Mouse (Mus musculus): ENCODE measurements at regions not wholly inside any gene's neighbourhood (a gene's known extent, or its start where the extent isn't known, plus 50 kb on each side); places are given as distances from the start of the nearest gene placed in this dataset.

DNA sequence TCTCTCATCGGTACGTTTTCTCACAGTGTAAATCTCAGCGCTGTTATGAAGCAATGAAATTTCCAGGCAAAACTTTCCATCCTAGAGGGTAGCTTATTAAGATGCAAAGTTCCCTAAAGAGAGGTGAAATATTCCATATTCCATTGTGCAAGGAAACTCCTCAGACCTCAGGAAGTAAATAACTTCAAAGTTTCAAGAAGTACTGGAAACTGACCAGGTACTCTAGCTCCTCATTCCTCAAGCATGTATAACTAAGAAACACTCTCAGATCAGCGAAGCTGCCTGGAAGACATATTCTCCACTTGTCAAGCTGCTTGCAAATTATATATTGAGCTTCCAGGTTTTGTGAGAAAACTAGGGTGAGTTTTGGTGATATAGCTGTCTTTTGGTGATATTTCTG lies 279.8 kb upstream of the Mad2l1 start:
- no peaks in the 10 kb centered on the region for H3K9me3 ChIP-seq (replicated peaks)
- no peaks in the 10 kb centered on the region for H3K27me3 ChIP-seq
- WGBS (ENCODE audit: insufficient replicate concordance), result 77% methylated on average over 4 of the region's 4 CpGs
- no peak overlapping the region for H3K27ac ChIP-seq
- H3K9ac ChIP-seq, result no peak overlapping the region
- H3K4me2 ChIP-seq, result no peak overlapping the region
- H3K36me3 ChIP-seq, result no peaks in the 10 kb centered on the region
- DNase-seq (no peak), ATAC-seq (ENCODE audit: low read depth) (no peak)
- no peak overlapping the region for H3K4me3 ChIP-seq (replicated peaks)
- no peaks in the 10 kb centered on the region for H3K4me1 ChIP-seq (replicated peaks)

DNA sequence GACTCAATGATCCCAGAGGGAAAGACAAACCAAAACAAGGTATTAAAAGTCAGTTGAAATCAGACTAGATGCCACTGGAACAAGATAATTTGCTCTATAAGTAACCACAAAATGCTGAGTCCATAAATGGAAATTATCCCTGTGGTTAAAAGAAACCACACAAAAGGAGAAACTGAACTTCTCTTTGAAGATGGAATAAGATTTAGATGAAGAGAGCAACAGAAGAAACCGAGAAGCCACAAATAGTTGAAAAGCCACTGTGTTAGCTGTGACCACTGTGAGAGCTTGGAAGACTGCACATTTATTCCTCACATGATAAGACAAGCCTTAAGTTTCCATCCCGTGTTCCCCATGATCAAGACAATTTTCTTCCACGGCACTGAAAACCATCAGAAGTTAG lies 271.8 kb upstream of the Mad2l1 start:
- 43% methylated on average over 3 of the region's 3 CpGs for WGBS (ENCODE audit: insufficient replicate concordance)

DNA sequence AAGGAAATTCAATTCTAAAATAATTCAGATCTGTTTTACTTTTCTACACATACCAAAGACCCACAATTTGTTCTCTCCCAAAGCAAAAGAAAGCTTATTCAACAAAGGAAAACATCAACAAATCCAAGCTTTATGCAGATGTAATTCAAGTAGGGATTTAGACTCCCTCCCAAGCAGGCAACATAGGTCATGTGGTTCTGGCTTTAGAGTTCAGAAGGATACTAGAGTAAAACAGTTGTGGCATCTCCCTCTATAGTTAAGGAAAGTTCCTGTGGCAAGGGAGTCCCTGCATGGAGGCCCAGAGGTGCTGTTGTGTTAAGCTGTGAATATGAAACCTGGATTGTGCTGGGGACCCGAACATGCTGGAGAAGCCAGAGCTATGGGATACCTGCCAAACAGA lies 271.3 kb upstream of the Mad2l1 start:
- Histone ChIP-seq H3K4me1 (replicated peaks) (0 out of 2 replicates have a peak, but pooled peaks cover 3% of the 10 kb centered on the region), H3K27ac (no peak overlapping the region), H3K27me3 (no peaks in the 10 kb centered on the region), H3K9ac (no peak overlapping the region), H3K36me3 (no peaks in the 10 kb centered on the region), H3K4me3 (replicated peaks) (no peak overlapping the region), H3K4me2 (no peak overlapping the region), H3K9me3 (replicated peaks) (no peaks in the 10 kb centered on the region)
- ATAC-seq (ENCODE audit: low read depth), result no peak
- WGBS (ENCODE audit: insufficient replicate concordance), result 46% methylated on average over 1 of the region's 1 CpGs
- DNase-seq, result no peak

More for the DNA sequence above, 271.8 kb upstream of the Mad2l1 start:
- ATAC-seq (ENCODE audit: low read depth) (no peak), DNase-seq (no peak)
- H3K27ac ChIP-seq, result no peak overlapping the region
- no peaks in the 10 kb centered on the region for H3K36me3 ChIP-seq
- 0 out of 2 replicates have a peak, but pooled peaks cover 3% of the 10 kb centered on the region for H3K4me1 ChIP-seq (replicated peaks)
- H3K4me2 ChIP-seq, result no peak overlapping the region
- H3K9ac ChIP-seq, result no peak overlapping the region
- no peaks in the 10 kb centered on the region for H3K27me3 ChIP-seq
- H3K4me3 ChIP-seq (replicated peaks), result no peak overlapping the region
- no peaks in the 10 kb centered on the region for H3K9me3 ChIP-seq (replicated peaks)

DNA sequence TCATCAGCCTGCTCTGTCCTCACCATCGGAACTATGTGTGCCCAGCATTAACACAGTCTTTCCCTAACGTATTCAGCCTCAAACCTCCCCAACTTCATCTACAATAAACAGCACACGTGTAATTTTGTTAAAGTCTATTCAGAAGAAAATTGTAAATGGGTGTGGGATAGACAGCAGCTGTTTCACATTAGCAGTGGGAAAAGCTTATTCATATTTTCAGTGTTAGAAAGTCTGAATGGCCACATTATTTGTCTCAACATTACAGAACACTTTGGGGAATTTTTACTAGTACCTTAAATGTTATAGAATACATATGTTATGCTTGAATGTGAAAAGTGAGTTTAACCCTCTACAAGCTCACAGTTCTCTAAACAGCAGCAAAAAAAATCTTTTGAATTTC lies 266.8 kb upstream of the Mad2l1 start:
- 73% methylated on average over 3 of the region's 3 CpGs for WGBS (ENCODE audit: insufficient replicate concordance)
- Histone ChIP-seq H3K4me3 (replicated peaks) (no peak overlapping the region), H3K9me3 (replicated peaks) (no peaks in the 10 kb centered on the region), H3K27ac (no peak overlapping the region), H3K4me2 (no peak overlapping the region), H3K27me3 (no peaks in the 10 kb centered on the region), H3K4me1 (replicated peaks) (peaks cover 38% of the 10 kb centered on the region), H3K9ac (no peak overlapping the region), H3K36me3 (no peaks in the 10 kb centered on the region)
- no peak for ATAC-seq (ENCODE audit: low read depth)
- no peak for DNase-seq

DNA sequence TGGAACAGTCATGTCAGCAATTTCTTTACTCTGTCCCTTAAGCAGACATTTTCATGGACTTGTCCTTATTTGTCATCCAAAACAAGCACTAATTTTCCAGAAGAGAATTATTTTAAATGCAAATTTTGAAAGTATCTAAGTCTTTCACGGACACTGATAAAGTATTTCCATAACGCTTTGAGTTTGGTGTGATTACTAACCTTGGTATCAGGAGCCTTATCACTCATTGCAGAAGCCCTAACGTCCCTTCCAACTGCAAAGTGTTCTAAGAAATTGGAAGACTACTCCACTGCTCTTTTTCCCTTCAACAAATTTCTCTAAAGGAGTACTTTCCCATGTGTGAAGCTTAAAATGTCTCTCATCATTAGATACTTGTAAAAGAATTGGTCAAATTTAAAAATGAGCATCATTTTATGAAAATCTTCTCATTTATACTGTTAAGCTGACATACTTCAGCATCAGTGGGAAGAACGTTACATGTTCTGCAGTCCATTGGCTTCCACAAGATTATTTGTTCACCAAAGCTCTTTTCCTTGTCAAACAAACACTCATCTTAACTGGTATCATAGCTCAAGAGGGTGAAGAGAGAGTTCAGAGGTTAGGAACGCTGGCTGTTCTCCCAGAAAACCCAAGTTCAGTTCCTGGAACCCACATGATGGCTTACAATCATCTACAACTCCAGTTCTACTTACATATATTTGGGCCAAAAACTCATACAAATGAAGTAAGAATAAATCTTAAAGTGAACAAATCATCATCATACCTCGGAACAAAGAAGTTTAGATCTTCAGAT lies 263.6 kb upstream of the Mad2l1 start:
- Histone ChIP-seq H3K9ac (no peak overlapping the region), H3K4me2 (peak overlapping the region; percentile 48), H3K27me3 (no peaks in the 10 kb centered on the region), H3K4me3 (replicated peaks) (no peak overlapping the region), H3K4me1 (replicated peaks) (peaks cover 38% of the 10 kb centered on the region), H3K36me3 (no peaks in the 10 kb centered on the region), H3K27ac (peak overlapping the region; percentile 77), H3K9me3 (replicated peaks) (no peaks in the 10 kb centered on the region)
- 21% methylated on average over 6 of the region's 6 CpGs for WGBS (ENCODE audit: insufficient replicate concordance)
- ATAC-seq (ENCODE audit: low read depth) (peak; percentile 77), DNase-seq (no peak)

DNA sequence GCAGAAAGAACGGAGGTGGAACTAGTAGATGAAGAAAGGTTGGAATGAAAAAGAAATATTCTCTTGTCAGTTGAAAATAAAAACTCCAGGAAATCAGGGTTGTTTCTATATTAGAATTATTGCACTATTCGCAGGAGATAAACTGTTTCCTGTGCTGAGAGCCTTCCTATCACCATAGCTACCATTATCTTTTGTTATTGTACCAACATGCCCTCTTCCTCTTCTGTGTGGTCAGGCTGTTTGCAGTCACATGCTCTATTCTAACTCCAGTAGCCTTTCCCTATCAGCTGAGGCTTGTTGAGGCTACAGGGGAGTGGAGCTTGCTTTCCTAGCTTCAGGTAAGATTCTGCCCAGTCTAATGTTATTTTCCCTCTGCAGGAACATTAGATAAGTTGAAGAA lies 263.0 kb upstream of the Mad2l1 start:
- Histone ChIP-seq H3K4me3 (replicated peaks) (no peak overlapping the region), H3K36me3 (no peaks in the 10 kb centered on the region), H3K27me3 (no peaks in the 10 kb centered on the region), H3K4me1 (replicated peaks) (peaks cover 36% of the 10 kb centered on the region), H3K27ac (peak overlapping the region; percentile 77), H3K4me2 (peak overlapping the region; percentile 48; the same call in 1 of the 2 replicates), H3K9ac (no peak overlapping the region), H3K9me3 (replicated peaks) (no peaks in the 10 kb centered on the region)
- WGBS (ENCODE audit: insufficient replicate concordance), result 30% methylated on average over 2 of the region's 2 CpGs
- DNase-seq, result peak; percentile 26
- peak; percentile 90 for ATAC-seq (ENCODE audit: low read depth)

DNA sequence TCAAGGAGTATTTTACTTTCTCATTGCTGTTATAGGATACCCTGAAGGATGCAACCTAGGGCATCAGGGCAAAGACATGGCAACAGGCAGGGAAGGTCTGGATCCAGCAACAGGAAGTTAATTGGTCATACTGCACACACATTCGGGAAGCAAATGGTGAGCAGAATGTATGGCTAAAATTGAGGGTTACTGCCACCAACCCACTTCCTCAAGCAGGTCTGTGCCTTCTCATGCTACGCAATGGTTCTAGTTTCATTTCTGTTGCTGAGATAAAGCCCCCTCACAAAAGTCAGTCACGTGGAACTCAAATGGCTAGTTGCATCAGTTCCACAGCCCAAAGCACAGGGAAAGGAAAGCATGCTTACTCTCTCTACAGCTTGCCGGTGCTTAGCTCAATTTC lies 260.5 kb upstream of the Mad2l1 start:
- DNase-seq (no peak), ATAC-seq (ENCODE audit: low read depth) (no peak)
- H3K4me2 ChIP-seq, result no peak overlapping the region
- no peaks in the 10 kb centered on the region for H3K36me3 ChIP-seq
- no peak overlapping the region for H3K27ac ChIP-seq
- no peak overlapping the region for H3K9ac ChIP-seq
- 50% methylated on average over 4 of the region's 4 CpGs for WGBS (ENCODE audit: insufficient replicate concordance)
- H3K27me3 ChIP-seq, result no peaks in the 10 kb centered on the region
- no peaks in the 10 kb centered on the region for H3K9me3 ChIP-seq (replicated peaks)
- H3K4me3 ChIP-seq (replicated peaks), result no peak overlapping the region
- peaks cover 31% of the 10 kb centered on the region for H3K4me1 ChIP-seq (replicated peaks)

DNA sequence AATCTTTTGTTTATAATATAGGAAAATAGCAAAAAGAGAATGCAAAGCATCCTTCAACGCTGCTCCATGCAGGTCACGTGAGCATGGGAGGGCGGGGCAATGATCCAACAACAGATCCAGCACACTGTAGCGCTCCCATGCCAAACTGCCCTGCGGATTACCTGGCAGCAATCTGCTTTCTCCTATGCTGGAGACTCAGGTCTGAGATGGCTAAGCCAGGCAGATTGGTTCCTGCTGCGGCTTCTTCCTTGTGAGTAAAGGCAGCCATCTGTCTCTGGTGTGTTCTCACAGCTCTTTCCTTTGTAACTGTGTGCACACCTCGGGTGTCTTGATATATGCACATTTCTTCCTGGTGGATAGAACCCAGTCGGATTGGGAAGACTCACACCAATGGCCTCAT lies 254.5 kb upstream of the Mad2l1 start:
- no peak overlapping the region for H3K27ac ChIP-seq
- H3K4me2 ChIP-seq, result no peak overlapping the region
- no peaks in the 10 kb centered on the region for H3K27me3 ChIP-seq
- H3K4me1 ChIP-seq (replicated peaks), result no peaks in the 10 kb centered on the region
- ATAC-seq (ENCODE audit: low read depth) (no peak), DNase-seq (no peak)
- H3K36me3 ChIP-seq, result no peaks in the 10 kb centered on the region
- H3K9me3 ChIP-seq (replicated peaks), result no peaks in the 10 kb centered on the region
- 71% methylated on average over 8 of the region's 8 CpGs for WGBS (ENCODE audit: insufficient replicate concordance)
- no peak overlapping the region for H3K4me3 ChIP-seq (replicated peaks)
- no peak overlapping the region for H3K9ac ChIP-seq

DNA sequence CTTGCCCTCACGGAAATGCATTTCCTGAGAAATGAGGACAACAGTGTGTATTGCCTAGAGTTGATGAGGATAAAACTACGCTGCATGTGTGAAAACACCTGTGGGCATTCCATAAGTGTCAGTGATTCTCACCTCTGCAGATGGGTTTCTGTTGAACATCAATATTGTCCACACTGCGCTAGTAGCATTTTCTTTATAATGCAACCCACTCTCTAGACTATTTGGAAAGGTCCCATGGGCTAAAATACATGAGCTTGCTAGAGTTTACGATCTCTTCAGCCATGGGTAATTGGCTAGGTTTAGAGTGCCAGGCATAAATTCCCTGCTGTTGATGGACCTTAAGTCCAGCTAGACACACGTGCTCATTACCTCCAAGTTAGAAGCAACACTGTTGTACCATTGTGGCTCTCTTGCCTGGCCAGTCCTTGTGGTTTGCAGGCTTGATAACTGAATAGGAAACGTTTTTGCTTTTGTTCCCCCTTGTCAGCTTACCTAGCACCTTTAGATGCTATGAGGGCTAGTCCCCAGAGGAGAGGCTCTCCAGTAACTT lies 252.5 kb upstream of the Mad2l1 start:
- Histone ChIP-seq H3K9me3 (replicated peaks) (no peaks in the 10 kb centered on the region), H3K27me3 (no peaks in the 10 kb centered on the region), H3K4me2 (no peak overlapping the region), H3K27ac (no peak overlapping the region), H3K4me1 (replicated peaks) (no peaks in the 10 kb centered on the region), H3K9ac (no peak overlapping the region), H3K36me3 (no peaks in the 10 kb centered on the region), H3K4me3 (replicated peaks) (no peak overlapping the region)
- ATAC-seq (ENCODE audit: low read depth), result no peak
- no peak for DNase-seq
- WGBS (ENCODE audit: insufficient replicate concordance), result 67% methylated on average over 6 of the region's 6 CpGs

DNA sequence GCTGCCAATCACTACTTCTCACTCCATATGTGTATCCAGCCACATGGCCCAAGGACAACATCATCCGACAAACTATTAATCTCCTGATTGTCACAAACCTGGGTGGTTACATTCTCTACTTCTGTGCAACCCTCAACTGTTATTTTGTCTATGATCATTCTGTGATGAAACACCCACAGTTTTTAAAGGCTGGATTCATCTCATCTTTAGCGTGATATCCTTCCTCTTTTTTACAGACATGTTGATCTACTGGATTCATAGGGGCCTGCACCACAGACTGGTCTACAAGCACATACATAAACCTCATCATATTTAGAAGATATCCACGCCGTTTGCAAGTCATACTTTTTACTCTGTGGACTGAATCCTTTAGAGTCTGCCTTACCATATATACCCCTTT lies 251.7 kb upstream of the Mad2l1 start:
- ATAC-seq (ENCODE audit: low read depth) (no peak), DNase-seq (no peak)
- no peaks in the 10 kb centered on the region for H3K27me3 ChIP-seq
- no peaks in the 10 kb centered on the region for H3K36me3 ChIP-seq
- no peak overlapping the region for H3K9ac ChIP-seq
- no peaks in the 10 kb centered on the region for H3K4me1 ChIP-seq (replicated peaks)
- H3K4me3 ChIP-seq (replicated peaks), result no peak overlapping the region
- no peak overlapping the region for H3K4me2 ChIP-seq
- no peak overlapping the region for H3K27ac ChIP-seq
- no peaks in the 10 kb centered on the region for H3K9me3 ChIP-seq (replicated peaks)
- WGBS (ENCODE audit: insufficient replicate concordance), result 74% methylated on average over 4 of the region's 4 CpGs

DNA sequence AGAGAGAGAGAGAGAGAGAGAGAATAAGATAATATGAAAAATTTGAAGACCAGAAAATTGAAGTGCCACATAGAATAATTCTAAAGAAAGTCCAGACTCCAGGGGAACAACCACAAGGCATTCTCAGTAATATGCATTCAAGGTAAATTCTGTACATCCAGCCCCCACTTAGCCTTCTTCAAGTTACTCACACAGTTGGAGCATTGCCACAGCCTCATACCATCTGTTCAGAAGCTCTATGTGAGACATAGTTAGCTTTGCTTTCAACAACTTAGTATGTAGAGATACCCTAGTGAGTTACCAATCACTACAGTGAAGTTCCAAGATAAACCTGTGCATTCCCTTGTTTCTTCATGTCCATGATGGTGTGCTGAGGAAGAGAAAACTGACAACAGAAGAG lies 247.6 kb upstream of the Mad2l1 start:
- no peak overlapping the region for H3K4me3 ChIP-seq (replicated peaks)
- no peak overlapping the region for H3K9ac ChIP-seq
- H3K27ac ChIP-seq, result no peak overlapping the region
- no peaks in the 10 kb centered on the region for H3K36me3 ChIP-seq
- no peaks in the 10 kb centered on the region for H3K27me3 ChIP-seq
- H3K4me2 ChIP-seq, result no peak overlapping the region
- DNase-seq, result no peak
- ATAC-seq (ENCODE audit: low read depth), result no peak
- H3K4me1 ChIP-seq (replicated peaks), result peaks cover 3% of the 10 kb centered on the region; the same call in 1 of the 2 replicates
- H3K9me3 ChIP-seq (replicated peaks), result no peaks in the 10 kb centered on the region

DNA sequence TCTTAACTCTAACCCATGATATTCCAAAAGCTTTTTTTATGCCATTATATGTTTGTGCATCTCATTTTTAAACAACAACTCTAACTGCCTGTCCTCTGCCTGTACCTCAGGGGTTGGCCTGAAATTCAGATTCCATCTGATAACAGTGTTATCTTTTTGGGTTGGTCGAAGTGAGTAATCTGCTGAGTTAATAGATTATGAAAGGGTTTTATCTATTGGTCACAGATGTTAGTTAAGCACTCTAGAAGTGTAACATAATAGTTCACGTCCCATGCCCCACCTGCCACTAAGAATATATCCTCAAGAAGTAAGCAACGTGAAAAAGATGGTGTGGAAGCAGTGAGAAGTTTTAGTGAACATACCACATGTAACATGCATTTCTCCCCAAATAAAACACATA lies 246.0 kb upstream of the Mad2l1 start:
- Histone ChIP-seq H3K4me3 (replicated peaks) (no peak overlapping the region), H3K27ac (no peak overlapping the region), H3K36me3 (no peaks in the 10 kb centered on the region), H3K9me3 (replicated peaks) (no peaks in the 10 kb centered on the region), H3K4me1 (replicated peaks) (peaks cover 3% of the 10 kb centered on the region; the same call in 1 of the 2 replicates), H3K4me2 (no peak overlapping the region), H3K9ac (no peak overlapping the region), H3K27me3 (no peaks in the 10 kb centered on the region)
- ATAC-seq (ENCODE audit: low read depth), result no peak
- WGBS (ENCODE audit: insufficient replicate concordance), result 13% methylated on average over 3 of the region's 3 CpGs
- no peak for DNase-seq
